Mouse (Mus musculus) heart, adult 2 months (tissue): Measurements from ENCODE around the gene Prim1.
A peak's percentile ranks its signal among the peaks of the same experiment; 100 is the strongest.

ENCODE experiments used
- CTCF ChIP-seq: fragments of 200-600 bp; IDR thresholded peaks from 2 replicates; pipeline ENCODE4 v1.8.1; 2022; ENCODE audit warnings: antibody characterized with exemption, mild to moderate bottlenecking, moderate library complexity
- EP300 ChIP-seq: fragments of 200-500 bp; IDR thresholded peaks from 2 replicates; pipeline ENCODE4 v1.6.1; 2011; ENCODE audit warnings: low read depth, low read length, control low read depth; ENCODE audit not compliant: insufficient read depth
- POLR2A ChIP-seq: fragments of 200-500 bp; IDR thresholded peaks from 2 replicates; pipeline ENCODE4 v1.6.1; 2011; ENCODE audit warnings: mild to moderate bottlenecking, low read depth, low read length, control low read depth; ENCODE audit not compliant: insufficient read depth

- no peak for TF ChIP-seq EP300
- TF ChIP-seq CTCF: peak; percentile 11; the same call in 1 of the 2 replicates
- no peak for TF ChIP-seq POLR2A
Measured at GRCm38 (mm10) chr10:128039858-128040257, 24.9 kb downstream of the Prim1 start.
